Mouse (Mus musculus): ENCODE results near the gene Nsg2.

Nsg2 gene

GRCm38 (mm10) chr11:32075163-32075562 is 74.9 kb downstream of the Nsg2 start:
- DNase-seq (ENCODE audit: low spot score in 2 of 2): no peak

GRCm38 (mm10) chr11:32083462-32083861 is 83.2 kb downstream of the Nsg2 start:
- no peak for DNase-seq (ENCODE audit: low spot score in 2 of 2)

GRCm38 (mm10) chr11:32086525-32086924 is 86.3 kb downstream of the Nsg2 start:
- no peak for DNase-seq (ENCODE audit: low spot score in 2 of 2)

GRCm38 (mm10) chr11:32087376-32087775 is 87.1 kb downstream of the Nsg2 start:
- no peak for DNase-seq (ENCODE audit: low spot score in 2 of 2)

- DNase-seq (ENCODE audit: low spot score in 2 of 2): no peak
Measured at GRCm38 (mm10) chr11:32087779-32088442, 87.6 kb downstream of the Nsg2 start.

GRCm38 (mm10) chr11:32095793-32096192 is 95.5 kb downstream of the Nsg2 start:
- no peak for DNase-seq (ENCODE audit: low spot score in 2 of 2)

- no peak for DNase-seq (ENCODE audit: low spot score in 2 of 2)
Measured at GRCm38 (mm10) chr11:32096346-32096745, 96.1 kb downstream of the Nsg2 start.

- DNase-seq (ENCODE audit: low spot score in 2 of 2): no peak
Measured at GRCm38 (mm10) chr11:32101059-32101632, 100.9 kb downstream of the Nsg2 start.

- DNase-seq (ENCODE audit: low spot score in 2 of 2): no peak
Measured at GRCm38 (mm10) chr11:32102976-32103375, 102.7 kb downstream of the Nsg2 start.

- DNase-seq (ENCODE audit: low spot score in 2 of 2): no peak
Measured at GRCm38 (mm10) chr11:32104406-32105116, 104.3 kb downstream of the Nsg2 start.

GRCm38 (mm10) chr11:32105750-32106646 is 105.7 kb downstream of the Nsg2 start:
- no peak for DNase-seq (ENCODE audit: low spot score in 2 of 2)

GRCm38 (mm10) chr11:32106647-32106985 is 106.4 kb downstream of the Nsg2 start:
- DNase-seq (ENCODE audit: low spot score in 2 of 2): no peak

- no peak for DNase-seq (ENCODE audit: low spot score in 2 of 2)
Measured at GRCm38 (mm10) chr11:32108441-32108840, 108.2 kb downstream of the Nsg2 start.

Data from urinary bladder, postnatal 36 days (tissue).